Mouse (Mus musculus) bone marrow, adult 2 months (tissue): ENCODE data around the gene Wdr11.

Experiments used
- CTCF ChIP-seq: fragments of 200-500 bp; IDR thresholded peaks from 2 replicates; pipeline ENCODE4 v1.5.1; 2011; ENCODE audit warnings: low read length, control low read depth; ENCODE audit not compliant: control insufficient read depth, insufficient read depth
- POLR2A ChIP-seq: fragments of 200-500 bp; IDR thresholded peaks from 2 replicates; pipeline ENCODE4 v1.6.1; 2011; ENCODE audit warnings: low read depth, mild to moderate bottlenecking, control low read depth, low read length, borderline replicate concordance; ENCODE audit not compliant: control insufficient read depth

- TF ChIP-seq CTCF (no peak), POLR2A (no peak)
Observed at GRCm38 (mm10) chr7:129639833-129640232, 48.2 kb downstream of the Wdr11 start.
